In genomic region chr10:67715046-67715445, GRCm38 (mm10) we compare ENCODE assay signal across 21 mouse cellular contexts.
DNase-seq lines count a peak whose midpoint lies in the region; TF ChIP-seq lines count a peak whose summit lies in the region.
"Had no signal": no experiment of that assay in that cellular context is flagged by ENCODE, and none has a peak within 500 bp of the region (broad histone marks: within the 10 kb centered on the region; RNA-seq: fewer than 3 reads in every experiment).

No protein-coding gene starts in this region.

- no peak for TF ChIP-seq CTCF in testis, adult 2 months (IDR thresholded peaks at IDR 0.05; ENCODE audit: control insufficient read depth, insufficient read depth, insufficient replicate concordance, low read depth, low read length)
- TF ChIP-seq CTCF in gastrocnemius, adult 2 months (IDR thresholded peaks at IDR 0.05): no peak

- no peak for DNase-seq in testis, postnatal 10 days (ENCODE audit: low spot score)
- DNase-seq in gastrocnemius, adult 2 months: peak; percentile 75
- DNase-seq in heart, adult 9 months (ENCODE audit: low spot score in 2 of 2): peak; percentile 51 to 57
- peak; percentile 73 for DNase-seq in skeletal muscle tissue, adult 2 months (ENCODE audit: low read depth, low spot score)
- no peak for DNase-seq in cerebellum, postnatal 14 days
- DNase-seq in left cerebral cortex, adult 18-20 months (ENCODE audit: low spot score in 2 of 2): no peak
- DNase-seq: adrenal gland, postnatal 36 days; cerebellum, postnatal 10 days; kidney, adult 8-10 months; kidney, postnatal 36 days; layer of hippocampus, adult 9-11 months; lung, adult 2 months; midbrain, embryonic 14.5 days; retina, postnatal 1 day; right cerebral cortex, postnatal 4 days; thymus, postnatal 4 days had no signal

- H3K36me3 ChIP-seq in testis, adult 2 months (ENCODE audit: control insufficient read depth, insufficient read depth, low read length): no peaks in the 10 kb centered on the region
- H3K36me3 ChIP-seq: forebrain, embryonic 12.5 days; heart, embryonic 15.5 days; limb, embryonic 15.5 days had no signal

- intact Hi-C loops in gastrocnemius, adult 2 months (cut with DNase I): no loop called here

- peak overlapping the region; percentile 65 for H3K4me3 ChIP-seq in testis, adult 2 months (ENCODE audit: control insufficient read depth, low read depth, low read length)
- H3K4me3 ChIP-seq in gastrocnemius, adult 2 months: no peak overlapping the region
- H3K4me3 ChIP-seq: forebrain, embryonic 12.5 days; heart, embryonic 15.5 days; limb, embryonic 15.5 days had no signal

- no peaks in the 10 kb centered on the region for H3K27me3 ChIP-seq in testis, adult 2 months (ENCODE audit: control insufficient read depth, insufficient read depth, low read length)
- H3K27me3 ChIP-seq: forebrain, embryonic 12.5 days; heart, embryonic 15.5 days; limb, embryonic 15.5 days had no signal

- no peak for TF ChIP-seq POLR2A in testis, adult 2 months (IDR thresholded peaks at IDR 0.05; ENCODE audit: control insufficient read depth, low read depth, low read length)

- no peak overlapping the region for H3K27ac ChIP-seq in testis, adult 2 months (ENCODE audit: control insufficient read depth, insufficient read depth, low read depth, low read length)
- H3K27ac ChIP-seq in gastrocnemius, adult 2 months: no peak overlapping the region
- H3K27ac ChIP-seq: forebrain, embryonic 12.5 days; heart, embryonic 15.5 days; hindbrain, postnatal 0 days; limb, embryonic 15.5 days had no signal

- H3K4me1 ChIP-seq in testis, adult 2 months (ENCODE audit: control insufficient read depth, insufficient read depth, low read length): no peaks in the 10 kb centered on the region; the same call in 1 of the 2 replicates
- H3K4me1 ChIP-seq: forebrain, embryonic 12.5 days; heart, embryonic 15.5 days; limb, embryonic 15.5 days had no signal

Comparison
In these comparisons a context has a peak if more than half of its experiments do, and no peak if none do; other contexts are left out.
1. DNase-seq: peak in gastrocnemius, adult 2 months (single experiment), heart, adult 9 months (2 of 2) and skeletal muscle tissue, adult 2 months (single experiment); none in testis, postnatal 10 days (single experiment), cerebellum, postnatal 14 days (0 of 2) and left cerebral cortex, adult 18-20 months (0 of 2).